Mouse (Mus musculus) heart, embryonic 16.5 days (tissue): ENCODE data around the gene Mex3d. TPM values are rescaled to one million over a fixed set of nuclear protein-coding genes. Genes with fewer than 3 reads are reported as not detected.

ENCODE experiments used
- ATAC-seq: fragments of 200-750 bp; cut with Nextera tagmentation; replicated peaks from 2 replicates; pipeline ENCODE4 v1.8.0; 2017; ENCODE audit warnings: moderate number of reproducible peaks; ENCODE audit not compliant: insufficient read depth, low FRiP score; ENCODE audit errors: extremely low read depth
- H3K27ac ChIP-seq: fragments of 300-500 bp; sonication (generic); 2 replicates; pipeline ENCODE4 v1.5.1; 2014; ENCODE audit warnings: mild to moderate bottlenecking, low read length, control low read depth, moderate library complexity
- H3K27me3 ChIP-seq: fragments of 300-500 bp; sonication (generic); 2 replicates; pipeline ENCODE4 v1.6.1; 2014; ENCODE audit warnings: low read length, mixed read lengths; ENCODE audit not compliant: control insufficient read depth, insufficient read depth
- H3K36me3 ChIP-seq: fragments of 300-500 bp; sonication (generic); 2 replicates; pipeline ENCODE4 v1.6.1; 2014; ENCODE audit not compliant: control insufficient read depth, insufficient read depth
- H3K4me1 ChIP-seq: fragments of 300-500 bp; sonication (generic); 2 replicates; pipeline ENCODE4 v1.6.1; 2014; ENCODE audit warnings: low read length, mixed read lengths; ENCODE audit not compliant: control insufficient read depth, insufficient read depth
- H3K4me2 ChIP-seq: fragments of 300-500 bp; sonication (generic); 2 replicates; pipeline ENCODE4 v1.6.1; 2014; ENCODE audit warnings: low read depth, mild to moderate bottlenecking, control low read depth, low read length
- H3K4me3 ChIP-seq: fragments of 300-500 bp; sonication (generic); 2 replicates; pipeline ENCODE4 v1.5.1; 2014; ENCODE audit warnings: mild to moderate bottlenecking, control low read depth, low read length
- H3K9ac ChIP-seq: fragments of 300-500 bp; sonication (generic); 2 replicates; pipeline ENCODE4 v1.6.1; 2014; ENCODE audit warnings: low read length, control low read depth
- H3K9me3 ChIP-seq: fragments of 300-500 bp; sonication (generic); replicated peaks from 2 replicates; pipeline ENCODE4 v1.6.1; 2016; ENCODE audit warnings: low read length; ENCODE audit not compliant: control insufficient read depth
- whole genome bisulfite sequencing: fragments of 180-500 bp; shearing (Covaris S2); extraction: QIAGEN DNeasy Blood & Tissue Kit; methylation state at CpG from one replicate; pipeline ENCODE4 v1.1.7; 2014; 5-methylcytosine and 5-hydroxymethylcytosine counted together
- polyA plus RNA-seq: library from polyadenylated mRNA; unstranded; fragments of >200 nt; fragmentation: Nextera tagmentation; extraction: Ambion mirVana; gene quantifications from 2 replicates; pipeline ENCODE4 v1.2.1, GENCODE M21; 2015

Mex3d gene
- polyA plus RNA-seq, 1 experiment from 2014 or later = 2.8 TPM

GRCm38 (mm10) chr10:80395025-80395627, 7.7 kb upstream of the Mex3d start:
- no peak overlapping the region for H3K27ac ChIP-seq
- H3K4me3 ChIP-seq = no peak overlapping the region
- peaks cover 17% of the 10 kb centered on the region for H3K4me1 ChIP-seq
- H3K27me3 ChIP-seq = no peaks in the 10 kb centered on the region
- H3K9me3 ChIP-seq = no peaks in the 10 kb centered on the region
- ATAC-seq = no peak
- no peak overlapping the region for H3K4me2 ChIP-seq
- 93% methylated on average over 35 of the region's 35 CpGs for WGBS
- H3K9ac ChIP-seq = no peak overlapping the region
- peaks cover 42% of the 10 kb centered on the region for H3K36me3 ChIP-seq

- H3K9me3 ChIP-seq = no peaks in the 10 kb centered on the region
- peaks cover 42% of the 10 kb centered on the region for H3K36me3 ChIP-seq
- H3K9ac ChIP-seq = no peak overlapping the region
- H3K27ac ChIP-seq = no peak overlapping the region
- no peak overlapping the region for H3K4me3 ChIP-seq
- no peak for ATAC-seq
- H3K4me1 ChIP-seq = peaks cover 14% of the 10 kb centered on the region
- no peaks in the 10 kb centered on the region for H3K27me3 ChIP-seq
- 89% methylated on average over 5 of the region's 5 CpGs for WGBS
- no peak overlapping the region for H3K4me2 ChIP-seq
Observed at GRCm38 (mm10) chr10:80392687-80393086, 5.2 kb upstream of the Mex3d start.

- H3K27ac ChIP-seq = no peak overlapping the region
- ATAC-seq = no peak
- no peak overlapping the region for H3K9ac ChIP-seq
- no peaks in the 10 kb centered on the region for H3K9me3 ChIP-seq
- H3K27me3 ChIP-seq = no peaks in the 10 kb centered on the region
- peaks cover 42% of the 10 kb centered on the region for H3K36me3 ChIP-seq
- peaks cover 5% of the 10 kb centered on the region for H3K4me1 ChIP-seq
- H3K4me3 ChIP-seq = no peak overlapping the region
- no peak overlapping the region for H3K4me2 ChIP-seq
- 84% methylated on average over 9 of the region's 9 CpGs for WGBS
Observed at GRCm38 (mm10) chr10:80390697-80391096, 3.2 kb upstream of the Mex3d start.

GRCm38 (mm10) chr10:80389185-80389708, 1.8 kb upstream of the Mex3d start:
- no peaks in the 10 kb centered on the region for H3K27me3 ChIP-seq
- 63% methylated on average over 4 of the region's 4 CpGs for WGBS
- no peak for ATAC-seq
- H3K36me3 ChIP-seq = peaks cover 33% of the 10 kb centered on the region
- H3K4me2 ChIP-seq = no peak overlapping the region
- H3K9ac ChIP-seq = no peak overlapping the region
- no peak overlapping the region for H3K4me3 ChIP-seq
- H3K27ac ChIP-seq = no peak overlapping the region
- peaks cover 19% of the 10 kb centered on the region for H3K4me1 ChIP-seq
- no peaks in the 10 kb centered on the region for H3K9me3 ChIP-seq

- peaks cover 22% of the 10 kb centered on the region for H3K4me1 ChIP-seq
- H3K9ac ChIP-seq = no peak overlapping the region
- no peaks in the 10 kb centered on the region for H3K27me3 ChIP-seq
- H3K36me3 ChIP-seq = peaks cover 28% of the 10 kb centered on the region
- H3K4me3 ChIP-seq = no peak overlapping the region
- H3K27ac ChIP-seq = no peak overlapping the region
- no peak overlapping the region for H3K4me2 ChIP-seq
- ATAC-seq = no peak
- 38% methylated on average over 2 of the region's 2 CpGs for WGBS
- H3K9me3 ChIP-seq = no peaks in the 10 kb centered on the region
Observed at GRCm38 (mm10) chr10:80388731-80389130, 1.3 kb upstream of the Mex3d start.

- no peaks in the 10 kb centered on the region for H3K27me3 ChIP-seq
- peak; percentile 15 for ATAC-seq
- peak overlapping the region; percentile 44 for H3K27ac ChIP-seq
- H3K4me1 ChIP-seq = peaks cover 22% of the 10 kb centered on the region
- H3K9ac ChIP-seq = peak overlapping the region; percentile 87
- no peaks in the 10 kb centered on the region for H3K9me3 ChIP-seq
- peak overlapping the region; percentile 75 for H3K4me3 ChIP-seq
- WGBS = under 1% methylated on average over 83 of the region's 94 CpGs
- peaks cover 23% of the 10 kb centered on the region for H3K36me3 ChIP-seq
- peak overlapping the region; percentile 98 for H3K4me2 ChIP-seq
Observed at GRCm38 (mm10) chr10:80386735-80387471, 556 bp downstream of the Mex3d start.

GRCm38 (mm10) chr10:80385811-80386734, 1.4 kb downstream of the Mex3d start:
- peak overlapping the region; percentile 75 for H3K4me3 ChIP-seq
- no peaks in the 10 kb centered on the region for H3K27me3 ChIP-seq
- peak overlapping the region; percentile 87 for H3K9ac ChIP-seq
- peaks cover 24% of the 10 kb centered on the region for H3K36me3 ChIP-seq
- ATAC-seq = 0 out of 2 replicates have a peak, but pooled peaks have one; percentile 23
- H3K9me3 ChIP-seq = no peaks in the 10 kb centered on the region
- WGBS = 4% methylated on average over 34 of the region's 34 CpGs
- H3K27ac ChIP-seq = peak overlapping the region; percentile 44
- peak overlapping the region; percentile 98 for H3K4me2 ChIP-seq
- H3K4me1 ChIP-seq = peaks cover 22% of the 10 kb centered on the region

GRCm38 (mm10) chr10:80385310-80385709, 2.1 kb downstream of the Mex3d start:
- peak overlapping the region; percentile 44; the same call in 1 of the 2 replicates for H3K27ac ChIP-seq
- no peaks in the 10 kb centered on the region for H3K27me3 ChIP-seq
- H3K9me3 ChIP-seq = no peaks in the 10 kb centered on the region
- 27% methylated on average over 7 of the region's 7 CpGs for WGBS
- peaks cover 22% of the 10 kb centered on the region for H3K4me1 ChIP-seq
- peak overlapping the region; percentile 87 for H3K9ac ChIP-seq
- peak overlapping the region; percentile 75 for H3K4me3 ChIP-seq
- no peak for ATAC-seq
- H3K4me2 ChIP-seq = peak overlapping the region; percentile 98
- H3K36me3 ChIP-seq = peaks cover 28% of the 10 kb centered on the region
